Mouse (Mus musculus) urinary bladder, postnatal 25 days (tissue): ENCODE results near the gene Cask.

Experiments
- DNase-seq: peaks from one replicate; pipeline ENCODE4 v3.0.0; 2022; ENCODE audit warnings: low spot score

Cask gene

DNA sequence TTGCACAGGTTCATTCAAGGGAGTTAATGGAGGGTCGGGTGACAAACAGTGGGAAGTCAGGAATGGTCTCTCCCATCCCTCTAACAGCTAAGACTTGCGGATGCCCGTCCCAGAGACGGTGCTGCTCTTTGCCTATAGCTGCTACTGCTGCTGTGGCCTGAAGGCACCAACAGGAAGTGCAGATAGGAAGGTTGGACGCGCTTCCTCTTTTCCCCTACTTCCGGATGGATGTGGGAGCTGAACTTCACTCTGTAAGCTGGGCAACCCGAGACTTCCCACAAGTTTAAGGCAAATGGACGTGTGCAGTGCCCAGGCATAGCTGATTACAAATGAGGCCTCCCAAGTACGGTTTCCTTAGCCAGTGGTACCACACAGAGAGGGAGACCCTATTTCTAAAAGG, 333.1 kb downstream of the Cask start:
- DNase-seq = no peak

DNA sequence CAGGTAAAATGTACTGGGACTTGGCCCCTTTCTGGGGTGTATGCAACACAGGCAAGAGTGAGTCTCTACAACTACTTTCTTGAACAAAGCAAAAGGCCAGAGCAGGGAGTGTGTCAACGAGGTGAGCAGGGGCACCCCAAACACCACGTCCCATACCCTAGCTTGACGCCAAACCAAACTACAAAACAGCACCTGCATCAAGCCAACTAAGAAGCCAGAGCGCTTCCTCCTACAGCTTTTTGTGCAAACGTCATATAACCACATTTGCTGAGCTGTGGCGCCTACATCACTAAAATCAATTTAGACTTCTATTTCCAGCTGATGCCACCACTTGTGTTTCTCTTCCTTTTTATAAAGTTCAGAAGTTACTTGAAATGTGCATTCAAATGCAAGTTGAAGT, 334.7 kb downstream of the Cask start:
- DNase-seq = no peak

DNA sequence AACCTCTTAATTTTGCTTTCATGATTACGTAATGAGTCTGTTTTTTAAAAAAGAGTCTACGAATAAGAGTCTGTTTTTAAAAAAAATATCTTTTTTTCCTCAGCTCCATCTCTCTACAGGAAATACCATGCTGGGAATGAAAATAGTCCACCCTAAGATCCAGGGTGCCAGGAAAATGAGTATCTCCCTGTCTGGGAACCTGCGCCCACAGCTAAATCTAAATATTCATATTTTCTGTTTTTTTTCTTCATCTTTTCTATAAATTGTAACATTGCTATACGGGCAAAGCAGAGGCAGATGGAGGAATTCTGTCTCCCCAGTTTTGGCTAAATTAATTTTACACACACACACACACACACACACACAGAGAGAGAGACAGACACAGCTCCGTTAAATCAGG, 337.3 kb downstream of the Cask start:
- DNase-seq = no peak

DNA sequence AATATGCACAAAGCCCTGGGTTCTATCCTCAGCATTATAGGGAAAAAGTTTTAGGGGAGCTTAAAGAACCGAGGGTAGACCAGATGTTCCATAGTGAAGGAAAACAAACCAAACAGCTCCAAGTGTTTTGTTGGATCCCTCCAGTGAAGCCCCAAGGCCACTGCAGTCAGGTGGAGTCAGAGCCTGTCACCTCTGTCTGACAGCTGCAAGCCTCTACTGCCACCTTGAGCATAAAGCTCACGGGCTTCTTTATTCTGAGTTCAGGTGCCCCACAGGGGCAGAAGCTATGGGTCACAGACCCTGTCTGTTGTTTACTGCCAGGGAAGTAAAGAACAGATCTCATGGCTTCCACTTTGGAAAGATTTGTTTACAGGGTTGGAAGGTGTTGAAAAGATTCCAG, 338.0 kb downstream of the Cask start:
- no peak for DNase-seq

DNA sequence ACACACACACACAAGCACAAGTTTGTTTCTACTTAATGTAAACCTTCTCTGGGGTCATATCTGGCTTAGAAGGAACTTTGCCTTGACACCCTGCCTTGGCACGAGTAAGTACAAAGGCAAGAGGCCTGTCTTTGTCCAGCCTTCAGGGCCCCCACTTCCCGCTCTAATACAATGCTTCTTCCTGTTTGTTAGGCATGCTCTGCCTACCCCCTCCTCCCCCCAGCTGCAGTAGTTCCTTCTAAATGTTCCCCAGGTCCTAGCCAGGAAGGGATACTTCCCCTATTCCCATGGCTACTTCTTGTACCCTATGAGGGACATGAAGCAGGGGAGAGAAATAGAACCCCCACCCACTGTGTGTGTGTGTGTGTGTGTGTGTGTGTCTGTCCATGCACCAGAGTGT, 344.8 kb downstream of the Cask start:
- DNase-seq = no peak

DNA sequence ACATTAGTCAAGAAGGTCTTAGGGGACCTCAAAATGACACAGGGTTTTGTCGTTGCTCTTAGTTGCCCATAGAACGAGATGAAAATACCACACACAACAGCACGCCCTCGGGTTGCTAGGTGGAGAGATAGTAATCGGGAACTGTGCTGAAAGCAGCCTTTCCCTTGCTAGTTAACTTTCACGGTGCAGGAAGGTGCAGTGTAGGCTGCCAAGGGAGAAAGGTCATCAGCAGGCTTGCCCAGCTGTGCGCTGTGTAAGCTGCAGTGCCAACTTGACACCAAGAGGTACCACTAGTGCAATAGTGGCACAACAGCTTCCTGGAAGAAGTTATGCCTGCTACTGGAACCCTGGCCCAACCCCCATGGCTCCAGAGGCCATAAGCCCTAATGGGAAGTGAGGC, 346.8 kb downstream of the Cask start:
- no peak for DNase-seq

DNA sequence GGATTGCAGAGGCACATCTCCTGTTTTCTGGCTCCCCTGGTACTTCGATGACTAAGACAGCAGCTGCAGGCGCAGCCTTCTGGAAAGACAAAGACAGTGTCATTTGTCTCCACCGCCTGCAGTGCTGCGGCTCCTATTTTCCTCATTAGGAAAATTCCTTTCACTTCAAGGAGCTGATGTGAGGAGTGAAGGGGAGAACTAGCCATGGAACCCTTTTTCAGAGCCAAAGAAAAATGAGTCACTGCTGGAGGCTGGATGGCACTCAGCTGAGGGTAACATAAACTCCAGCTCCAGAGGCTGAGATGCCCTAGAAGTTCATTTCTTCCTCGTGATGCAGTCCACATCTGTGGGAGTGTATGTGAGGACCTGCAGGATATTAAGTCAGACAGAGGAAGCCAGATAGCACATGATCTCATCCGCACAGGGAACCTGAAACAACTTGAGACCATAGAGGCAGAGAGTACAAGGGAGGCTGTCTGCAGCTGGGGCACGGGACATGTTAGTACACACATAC, 348.2 kb downstream of the Cask start:
- no peak for DNase-seq

DNA sequence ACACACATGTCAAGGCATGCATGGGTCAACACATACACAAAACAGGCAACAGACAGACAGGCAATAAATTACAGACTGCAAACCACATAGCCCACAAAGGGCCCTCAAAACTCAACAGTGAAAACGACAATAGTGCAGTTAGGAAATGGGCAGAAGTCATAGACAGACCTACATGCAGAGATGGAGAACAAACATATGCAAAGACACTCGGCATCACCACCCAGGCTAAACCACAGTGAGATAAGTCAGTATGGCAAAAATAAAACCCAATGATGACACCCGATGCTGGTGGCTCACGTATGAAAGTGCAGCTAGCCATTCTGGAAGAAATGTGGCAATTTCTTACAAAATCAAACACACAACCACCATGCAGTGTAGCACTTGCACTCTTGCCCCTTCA, 350.9 kb downstream of the Cask start:
- DNase-seq = no peak

DNA sequence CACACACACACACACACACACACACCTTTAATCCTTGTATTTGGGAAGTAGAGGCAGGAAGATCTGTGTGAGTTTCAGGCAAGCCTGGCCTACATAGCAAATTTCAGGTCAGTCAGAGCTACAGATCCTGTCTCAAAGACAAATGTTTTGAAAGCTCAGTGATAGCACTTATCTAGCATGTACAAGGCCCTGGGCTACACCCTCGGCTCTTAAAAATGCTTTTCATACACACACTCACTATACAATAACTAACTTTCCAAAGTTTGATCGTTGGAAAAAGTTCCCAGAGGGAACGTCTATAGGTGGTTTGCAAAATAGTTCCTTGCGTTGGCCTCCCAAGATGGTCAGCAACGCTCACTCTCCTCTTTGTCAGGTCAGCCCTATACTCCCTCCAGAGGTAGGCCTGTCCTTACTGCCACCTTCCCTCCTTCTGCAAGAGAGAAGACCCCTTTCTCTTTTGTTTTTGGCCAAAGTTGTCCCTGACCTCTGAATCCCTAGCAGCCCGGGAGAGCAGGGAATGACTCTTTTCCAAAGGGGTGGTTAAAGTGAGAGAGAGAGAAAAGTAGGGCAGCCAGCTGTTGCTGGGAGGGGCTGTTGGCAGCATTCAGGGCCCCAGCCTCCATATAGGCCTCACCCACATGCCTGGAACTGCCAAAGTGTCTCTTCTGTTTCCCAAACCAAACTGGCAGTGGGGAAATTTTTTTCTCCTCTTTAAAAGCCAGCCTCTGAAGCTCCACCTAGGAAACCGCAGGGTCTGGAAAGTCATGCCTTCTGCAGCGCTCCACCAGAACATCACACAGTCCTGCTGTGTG, 356.1 kb downstream of the Cask start:
- no peak for DNase-seq

DNA sequence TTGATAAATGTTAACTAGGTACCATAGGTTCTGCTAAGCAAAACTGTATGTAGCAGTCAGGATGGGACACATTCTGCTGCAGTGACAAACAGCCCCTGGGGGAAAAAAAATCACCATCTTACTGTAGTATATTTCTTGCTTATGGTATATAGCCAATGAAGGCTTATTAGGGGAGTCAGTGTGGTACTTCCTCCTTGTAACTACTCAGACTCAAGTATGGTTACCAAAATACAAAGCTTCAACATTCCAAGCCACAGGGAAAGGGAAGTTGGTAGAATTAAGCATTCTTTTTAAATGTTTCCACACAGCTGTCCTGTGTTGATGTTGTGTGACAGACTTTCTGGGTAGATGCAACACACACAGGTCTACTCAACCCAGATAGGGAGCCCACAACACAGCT, 358.2 kb downstream of the Cask start:
- no peak for DNase-seq

DNA sequence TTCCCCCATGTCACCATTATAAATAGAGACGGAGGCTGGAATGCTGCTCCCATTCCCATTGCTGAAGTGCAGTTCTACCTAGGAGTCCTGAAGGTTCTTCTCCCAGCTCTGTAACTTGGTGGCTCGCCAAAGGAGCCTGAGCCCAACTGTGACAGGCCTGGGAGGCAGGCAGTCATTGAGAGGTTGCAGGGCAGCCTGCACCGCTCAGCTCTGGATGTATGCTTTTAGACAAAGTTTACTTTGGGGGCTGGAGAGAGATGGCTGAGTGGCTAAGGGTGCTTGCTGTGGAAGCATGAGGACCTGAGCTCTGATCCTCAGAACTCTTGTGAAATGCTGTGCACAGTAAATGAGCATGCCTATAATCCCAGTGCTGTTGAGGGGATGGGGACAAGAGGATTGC, 360.2 kb downstream of the Cask start:
- no peak for DNase-seq

DNA sequence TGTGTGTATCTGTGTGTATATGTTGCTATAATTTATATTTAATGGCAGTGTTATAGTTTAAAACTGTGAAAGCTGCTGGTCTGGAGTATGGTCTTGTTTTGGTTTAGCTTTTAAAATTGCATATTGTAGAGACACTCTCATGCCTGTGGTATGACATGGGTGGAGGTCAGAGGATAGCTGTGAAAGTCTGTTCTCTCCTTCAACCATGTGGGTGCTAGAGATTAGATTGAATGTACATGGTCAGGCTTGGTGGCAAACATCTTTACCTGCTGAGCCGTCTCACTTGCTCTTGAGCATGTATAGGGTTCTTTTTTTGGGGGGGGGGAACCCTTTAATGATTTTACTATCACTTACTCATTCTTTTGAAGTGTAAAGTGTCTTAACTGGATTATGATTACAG, 361.4 kb downstream of the Cask start:
- DNase-seq = no peak

DNA sequence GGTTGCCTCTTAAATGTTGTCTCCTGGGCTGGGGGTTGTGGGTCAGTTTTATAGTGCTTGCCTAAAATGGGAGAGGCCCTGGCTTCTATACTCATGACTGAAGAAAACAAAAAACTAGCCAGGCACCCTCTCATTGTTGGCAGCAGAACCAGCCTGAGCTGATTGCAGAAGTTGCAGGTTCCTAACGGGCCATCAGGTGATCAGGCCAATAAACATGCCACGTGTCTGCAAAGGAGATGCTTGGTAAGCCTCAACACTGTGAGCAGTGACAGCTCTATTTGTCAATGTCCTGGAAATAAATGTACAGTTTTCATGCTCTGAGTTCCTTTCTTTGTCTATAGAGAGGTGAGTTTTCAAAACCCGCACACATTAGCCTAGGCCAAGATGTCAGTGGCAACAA, 362.2 kb downstream of the Cask start:
- no peak for DNase-seq

DNA sequence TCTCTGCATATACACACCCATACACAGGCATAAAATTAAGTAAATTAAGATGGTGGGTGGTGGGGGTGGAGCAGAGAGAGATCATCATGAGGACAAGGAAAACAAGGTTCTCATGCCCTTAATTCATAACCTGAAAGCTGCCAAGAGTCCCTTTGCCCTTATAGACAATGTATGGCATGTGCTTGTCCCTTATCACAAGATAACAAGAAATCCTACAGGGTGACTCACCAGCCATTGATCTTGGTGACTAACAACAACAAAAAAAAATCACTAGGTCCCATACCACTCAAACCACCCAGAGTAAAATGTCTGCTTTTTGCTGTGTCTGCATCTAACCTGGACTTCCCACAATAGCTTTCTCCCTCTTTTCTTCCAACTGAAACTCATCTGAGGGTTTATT, 366.7 kb downstream of the Cask start:
- no peak for DNase-seq

DNA sequence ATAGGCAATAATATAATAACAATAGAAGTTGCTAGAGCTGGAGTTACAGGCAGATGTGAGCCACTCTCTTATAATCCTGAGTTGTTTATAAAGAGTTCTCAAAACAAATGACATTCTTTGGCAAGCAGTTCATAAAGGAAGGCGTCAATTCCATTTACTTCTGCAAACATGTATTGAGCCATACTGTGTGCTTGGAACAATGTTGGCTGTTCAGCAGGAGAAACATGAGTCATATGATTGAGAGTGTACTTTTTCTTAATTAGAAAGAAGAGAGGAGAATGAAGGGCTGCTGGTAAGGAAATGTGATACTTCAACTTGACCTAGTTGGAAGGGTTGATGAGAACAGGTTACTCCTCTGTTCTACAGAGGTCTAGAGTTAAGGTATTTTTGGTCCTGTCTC, 368.6 kb downstream of the Cask start:
- no peak for DNase-seq

DNA sequence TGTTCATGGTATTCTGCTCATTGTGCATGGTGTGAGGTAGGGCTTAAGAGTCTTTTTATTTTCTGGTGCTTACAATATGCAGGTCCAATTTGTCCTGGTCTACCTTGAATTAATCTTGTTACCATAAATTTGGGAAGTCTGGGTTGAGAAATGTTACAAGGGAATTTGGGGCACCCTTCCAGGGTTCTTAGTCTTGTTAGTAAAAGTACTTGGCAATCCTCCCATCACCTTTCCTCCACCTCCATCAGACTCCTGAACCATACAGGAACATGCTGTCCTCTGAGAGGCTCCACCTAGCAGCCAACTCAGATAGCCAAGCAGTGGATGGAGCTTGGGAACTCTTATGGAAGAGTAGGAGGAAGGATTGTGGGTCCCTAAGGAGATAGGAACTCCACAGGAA, 371.6 kb downstream of the Cask start:
- no peak for DNase-seq

DNA sequence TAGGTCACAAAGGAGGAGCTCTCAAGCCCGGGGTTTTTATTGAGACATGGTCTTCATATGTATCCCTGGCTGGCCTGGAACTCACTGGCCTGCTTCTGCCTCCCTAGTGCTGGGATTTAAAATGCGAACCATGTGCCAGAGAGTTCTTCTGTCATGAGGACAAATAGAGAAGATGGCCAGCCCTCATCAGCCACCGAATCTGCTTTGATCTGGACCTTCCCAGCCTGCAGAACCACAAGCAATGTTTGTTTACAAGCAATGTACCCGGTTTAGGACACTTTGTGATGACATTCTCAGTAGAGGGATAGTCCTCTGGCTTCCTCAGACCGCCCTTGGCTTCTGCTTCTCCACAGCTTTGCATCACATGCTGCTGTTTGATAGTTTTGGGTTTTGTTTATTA, 372.9 kb downstream of the Cask start:
- DNase-seq = no peak

DNA sequence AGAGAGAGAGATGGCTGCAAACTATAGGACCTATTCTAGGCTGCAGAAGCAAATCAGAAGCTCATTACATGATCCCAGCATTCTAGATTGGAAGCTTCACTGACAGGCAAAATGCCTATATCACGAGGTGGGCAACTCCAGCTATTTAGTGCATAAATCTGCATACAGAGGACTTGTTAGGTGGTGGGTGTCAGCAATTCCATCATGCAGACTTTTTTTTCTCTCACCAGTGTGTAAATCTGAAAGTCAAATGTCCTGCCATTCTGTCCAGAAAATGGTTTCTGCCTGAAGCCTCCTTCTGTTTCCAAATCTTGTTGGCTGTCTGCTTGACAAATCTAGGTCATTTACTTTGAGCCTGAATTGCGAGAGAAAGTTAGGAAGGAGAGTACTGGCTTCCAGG, 373.6 kb downstream of the Cask start:
- no peak for DNase-seq

DNA sequence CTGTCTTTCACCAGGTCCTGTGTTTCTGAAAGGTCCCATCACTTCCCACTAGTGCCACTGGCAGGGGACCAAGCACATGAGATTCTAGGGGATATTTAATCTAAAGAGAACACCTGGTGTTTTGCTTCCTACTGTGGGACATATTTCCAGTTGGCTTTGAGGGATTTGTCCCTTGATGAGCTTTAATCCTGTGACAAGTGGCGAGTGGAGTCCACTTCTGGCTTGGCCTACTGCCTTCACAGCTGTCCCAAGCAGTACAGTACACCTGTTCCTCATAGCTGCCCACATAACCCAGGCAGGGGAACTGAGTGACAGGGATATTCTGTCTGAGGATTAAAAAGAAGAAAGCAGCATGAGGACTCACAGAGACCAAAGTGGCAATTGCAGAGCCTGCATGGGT, 375.8 kb downstream of the Cask start:
- no peak for DNase-seq

DNA sequence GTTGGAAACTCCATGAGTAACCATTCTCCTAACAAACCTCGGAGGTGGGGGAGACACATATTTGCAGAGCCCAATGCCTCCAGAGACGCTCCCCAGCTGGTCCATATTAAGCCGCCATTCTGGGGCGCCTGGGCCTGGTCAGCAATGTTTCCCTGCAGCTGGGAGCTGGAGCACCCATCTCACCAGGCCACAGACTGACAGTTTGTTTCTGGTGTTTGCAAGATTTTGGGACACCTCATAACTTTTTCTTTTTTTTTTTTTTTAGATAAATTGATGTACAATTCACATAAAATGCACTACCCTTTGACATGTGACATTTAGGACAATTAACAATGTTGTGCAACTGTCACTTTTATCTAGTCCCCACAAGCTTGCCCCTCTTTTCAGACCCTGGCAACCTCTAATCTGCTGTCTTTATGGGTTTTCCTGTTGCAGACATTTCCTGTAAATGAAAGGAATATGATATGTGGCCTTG, 378.4 kb downstream of the Cask start:
- no peak for DNase-seq

DNA sequence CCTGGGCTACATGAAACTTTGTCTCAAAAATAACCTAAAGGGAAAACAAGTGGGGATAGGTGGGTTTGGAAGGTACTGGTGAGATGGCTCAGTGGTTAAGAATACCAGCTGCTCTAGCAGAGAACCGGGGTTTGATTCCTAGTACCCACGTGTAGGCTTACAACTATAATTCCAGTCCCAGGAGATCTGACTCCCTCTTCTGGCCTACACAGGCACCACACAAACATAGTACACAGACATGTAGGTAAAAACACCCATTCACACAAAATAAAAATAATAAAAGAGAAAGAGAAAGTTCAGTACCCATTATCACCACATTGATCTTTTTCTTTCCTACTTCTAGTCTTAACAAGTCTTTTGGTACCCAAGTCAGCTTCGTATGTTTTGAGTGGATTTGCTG, 379.2 kb downstream of the Cask start:
- no peak for DNase-seq

DNA sequence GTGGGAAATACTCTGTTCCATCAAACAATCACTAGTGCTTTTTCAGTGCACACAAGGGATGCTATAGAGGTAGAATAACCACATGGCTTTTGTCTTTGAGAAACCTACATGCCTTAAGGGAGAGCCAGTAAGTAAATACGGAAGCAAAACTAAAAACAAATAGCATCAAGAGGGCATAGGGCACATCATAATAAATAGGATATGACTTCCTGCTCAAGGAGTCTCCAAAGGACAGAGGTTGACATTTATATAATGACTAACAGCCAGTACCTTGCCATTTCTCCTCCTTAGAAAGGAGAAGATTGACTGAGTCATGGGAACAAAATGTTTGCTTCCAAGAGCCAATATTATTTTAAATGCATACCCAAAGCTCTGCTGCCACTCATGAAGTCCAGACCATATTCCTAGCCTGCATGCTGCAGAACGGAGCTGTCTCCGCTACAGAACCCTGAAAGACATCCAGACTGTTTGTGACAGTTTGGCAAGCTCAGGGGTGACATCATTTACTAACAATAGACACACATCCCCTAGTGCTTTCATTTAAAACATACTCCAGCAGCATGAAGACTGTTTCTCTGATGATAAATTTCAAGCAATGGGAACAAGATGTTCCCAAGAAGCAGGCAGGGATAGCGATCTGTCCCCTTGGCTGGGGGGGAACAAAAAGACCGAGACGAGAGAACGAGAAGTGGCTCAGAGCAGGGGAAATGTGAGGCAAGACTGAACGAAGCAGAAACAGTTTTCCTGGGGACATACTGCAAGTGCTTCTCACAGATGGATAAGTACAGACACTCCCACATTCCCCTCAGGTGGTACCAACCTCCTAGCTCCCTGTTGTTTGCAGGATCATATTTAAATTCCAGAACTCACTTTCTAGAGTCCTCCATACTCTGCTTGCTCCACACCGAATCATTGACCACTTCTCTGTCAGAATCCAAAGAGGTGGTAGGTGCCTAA, 381.7 kb downstream of the Cask start:
- DNase-seq = no peak

DNA sequence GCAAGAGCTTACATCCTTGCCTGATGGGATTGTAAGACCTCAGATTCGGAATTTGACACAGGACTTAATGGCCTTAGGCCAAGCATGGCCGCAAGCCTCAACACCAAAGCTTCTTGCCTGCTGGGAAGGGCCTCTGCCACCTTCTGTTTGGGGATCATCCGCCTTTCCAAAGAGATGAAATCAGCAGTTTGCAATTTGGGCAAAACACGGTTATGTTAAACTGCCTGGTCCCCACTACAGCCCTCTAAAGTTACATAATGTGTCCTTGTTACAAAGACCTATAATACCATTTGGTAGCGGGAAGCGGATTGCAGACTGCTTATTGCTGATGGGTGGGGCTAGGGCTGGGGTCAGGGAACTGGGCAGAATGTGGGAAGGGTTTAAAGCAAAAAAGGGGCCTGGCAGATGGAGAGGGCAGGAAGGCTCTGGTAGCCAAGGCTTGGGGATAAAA, 384.0 kb downstream of the Cask start:
- DNase-seq = no peak
